8 mouse cellular contexts compared by ENCODE assay signal in the genomic region with DNA sequence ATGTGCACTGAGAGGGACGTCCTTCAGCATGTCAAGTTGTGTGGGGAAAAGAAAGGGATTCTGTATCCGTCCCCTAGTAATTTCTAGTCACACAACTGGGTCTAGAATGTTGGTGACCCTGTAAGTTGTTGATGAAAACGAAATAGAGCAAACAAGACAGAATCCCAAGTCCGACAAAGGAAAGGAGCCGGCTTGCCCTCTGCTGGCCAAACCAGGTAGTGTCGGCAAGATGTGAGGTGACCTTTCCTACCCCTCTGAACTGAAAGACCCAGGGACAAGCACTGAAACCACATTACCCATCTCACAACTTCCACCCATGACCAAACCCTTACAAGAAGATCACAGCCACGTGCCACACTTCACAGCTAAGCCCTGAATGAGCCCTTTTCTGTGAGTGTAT. TPM values are rescaled to one million over a fixed set of nuclear protein-coding genes. Genes with fewer than 3 reads are reported as not detected.
DNase-seq lines count a peak whose midpoint lies in the region; ATAC-seq lines count a peak whose summit lies in the region.

No protein-coding gene starts in this region.

- peak; percentile 31 for DNase-seq in ovary, postnatal 10 days (ENCODE audit: low spot score)
- no peak for DNase-seq in ovary, adult 18-20 months (ENCODE audit: low spot score)
- peak; percentile 63 for DNase-seq in T-cell, adult 2 months (ENCODE audit: low spot score)
- DNase-seq in cerebellum, postnatal 10 days, result peak; percentile 87 to 92
- peak; percentile 53 to 62 for DNase-seq in left cerebral cortex, postnatal 25 days (ENCODE audit: low spot score in 2 of 2)
- DNase-seq in thymus, postnatal 25 days, result peak; percentile 74

- peak; percentile 72 for ATAC-seq in granulocyte monocyte progenitor cell, adult 5-6 weeks (replicated peaks; ENCODE audit: poor library complexity, severe bottlenecking)
- peak; percentile 68 for ATAC-seq in neutrophil, adult 5-6 weeks (ENCODE audit: extremely low read depth, insufficient number of reproducible peaks, low FRiP score, poor library complexity, severe bottlenecking)

- intact Hi-C loops in left cerebral cortex, postnatal 25 days (cut with DNase I), result no loop called here

RNA-seq across cellular contexts. Expression of a gene that starts 20.1 kb away (rescaled TPM):
- not detected in 2 replicates for total RNA-seq in granulocyte monocyte progenitor cell, adult 5-6 weeks (2014; fragmentation: Nextera tagmentation)
- total RNA-seq in granulocyte monocyte progenitor cell, adult 5-6 weeks (2017), result 2.6 and 7.3 TPM in 2 replicates
- 10 to 100 TPM; 77.5 to 87.1 TPM for total RNA-seq in left cerebral cortex, postnatal 25 days (2021)
- total RNA-seq in neutrophil, adult 5-6 weeks (2017), result 0.93 and 1.4 TPM in 2 replicates

RNA-seq across cellular contexts. Expression of a gene that starts 34.0 kb away (rescaled TPM):
- 13.6 and 15.6 TPM in 2 replicates for total RNA-seq in granulocyte monocyte progenitor cell, adult 5-6 weeks (2014; fragmentation: Nextera tagmentation)
- total RNA-seq in granulocyte monocyte progenitor cell, adult 5-6 weeks (2017), result 7.1 and 9.4 TPM in 2 replicates
- 10 to 100 TPM; 75.9 to 80.6 TPM for total RNA-seq in left cerebral cortex, postnatal 25 days (2021)
- 92.6 and 96.6 TPM in 2 replicates for total RNA-seq in neutrophil, adult 5-6 weeks (2017)

Comparison
In these comparisons a context has a peak if more than half of its experiments do, and no peak if none do; other contexts are left out.
1. RNA of a gene that starts 20.1 kb away (total RNA-seq): 77.5 to 87.1 TPM in left cerebral cortex, postnatal 25 days; 2.6 to 7.3 TPM in granulocyte monocyte progenitor cell, adult 5-6 weeks and 0.93 to 1.4 TPM in neutrophil, adult 5-6 weeks; every median in the first group is over 4 times any median in the second.